Mouse (Mus musculus): ENCODE measurements at regions not wholly inside any gene's neighbourhood (a gene's known extent, or its start where the extent isn't known, plus 50 kb on each side); places are given as distances from the start of the nearest gene placed in this dataset.

DNA sequence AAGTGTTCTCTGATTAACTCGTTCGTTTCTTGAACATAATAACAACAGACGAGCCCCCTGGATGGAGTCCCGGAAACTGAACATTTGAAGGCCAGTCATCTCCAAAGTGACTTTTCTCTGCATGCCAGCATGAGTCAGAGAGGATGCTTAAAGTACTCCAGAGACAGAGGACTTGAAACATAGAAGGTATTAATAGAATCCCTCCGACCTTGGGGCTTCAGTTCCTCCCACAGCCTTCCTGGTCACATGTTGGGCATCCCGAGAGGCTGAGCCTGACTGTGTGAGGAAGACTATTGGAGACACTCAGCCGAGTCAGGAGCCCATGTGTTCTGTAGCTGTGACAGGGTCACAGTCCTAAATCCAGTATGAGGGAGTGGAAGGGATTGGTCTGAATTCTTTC lies 232.7 kb upstream of the Serp2 start:
- TF ChIP-seq CTCF (IDR thresholded peaks at IDR 0.05) (no peak), EP300 (IDR thresholded peaks at IDR 0.05) (no peak)
